Mouse (Mus musculus): ENCODE measurements around the gene Parp8. TPM values are rescaled to one million over a fixed set of nuclear protein-coding genes. Genes with fewer than 3 reads are reported as not detected.
"Not testable (repeated sequence)": the region's sequence is repeated elsewhere in the genome, so short reads cannot be mapped to it uniquely, and the experiment has no call there.

Gene Parp8
- polyA plus RNA-seq, 1 experiment from 2014 or later = 2.2 TPM

DNA sequence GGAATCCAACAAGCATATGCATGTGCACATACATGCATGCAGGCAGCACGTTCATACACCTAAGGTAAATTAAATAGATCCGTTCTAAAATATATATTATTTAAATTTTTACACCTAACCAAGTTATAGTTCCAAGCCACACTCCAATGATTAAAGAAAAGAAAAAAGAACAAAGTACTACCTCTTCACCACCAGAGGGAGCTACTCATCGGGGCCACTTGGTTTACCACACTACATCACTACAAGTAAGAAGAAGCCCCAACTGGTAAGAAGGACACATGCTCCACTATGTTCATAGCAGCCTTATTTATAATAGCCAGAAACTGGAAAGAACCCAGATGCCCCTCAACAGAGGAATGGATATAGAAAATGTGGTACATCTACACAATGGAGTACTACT lies 88.3 kb downstream of the Parp8 start:
- H3K27me3 ChIP-seq (ENCODE audit: insufficient read depth, low read length); H3K4me1 ChIP-seq (ENCODE audit: insufficient read depth); H3K4me2 ChIP-seq (ENCODE audit: low read depth, low read length); H3K27ac ChIP-seq (ENCODE audit: low read depth); H3K36me3 ChIP-seq (replicated peaks; ENCODE audit: insufficient read depth, low read length); ATAC-seq; H3K4me3 ChIP-seq (ENCODE audit: low read depth, low read length); DNase-seq; H3K9me3 ChIP-seq (ENCODE audit: low read length); H3K9ac ChIP-seq (replicated peaks): not testable (repeated sequence)
- TF ChIP-seq CTCF (IDR thresholded peaks at IDR 0.05; ENCODE audit: low read depth) = peak; percentile 44
- WGBS (ENCODE audit: insufficient replicate concordance) = 74% methylated on average over 3 of the region's 3 CpGs

DNA sequence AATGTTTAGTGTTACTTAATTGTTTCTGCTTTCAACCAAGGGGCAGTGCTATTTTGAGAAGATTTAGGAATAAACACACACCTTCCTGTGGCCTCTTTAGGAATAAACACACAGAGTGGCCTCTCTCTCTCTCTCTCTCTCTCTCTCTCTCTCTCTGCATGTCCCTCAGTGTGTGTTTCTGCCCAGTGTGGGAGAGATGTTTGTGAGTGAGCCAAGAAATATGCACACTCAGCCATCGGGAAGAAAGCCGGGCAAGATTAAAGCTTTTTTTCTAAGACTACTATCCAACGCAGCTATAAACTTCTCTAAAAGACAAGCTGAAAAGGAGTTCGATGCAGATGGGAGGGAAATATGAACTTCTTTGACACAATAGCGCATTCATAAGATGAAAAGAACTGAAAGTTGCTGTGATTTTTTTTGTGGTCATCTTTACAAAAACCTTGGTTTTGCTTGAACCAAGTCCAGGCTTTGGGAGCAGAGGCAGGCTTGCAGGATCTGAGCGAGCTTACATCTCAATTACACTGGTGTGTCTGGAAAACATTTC lies 107.9 kb downstream of the Parp8 start:
- no peaks in the 10 kb centered on the region for H3K36me3 ChIP-seq (replicated peaks; ENCODE audit: insufficient read depth, low read length)
- H3K4me2 ChIP-seq (ENCODE audit: low read depth, low read length) = no peak overlapping the region
- H3K4me3 ChIP-seq (ENCODE audit: low read depth, low read length) = no peak overlapping the region
- H3K27me3 ChIP-seq (ENCODE audit: insufficient read depth, low read length) = no peaks in the 10 kb centered on the region
- no peak for DNase-seq
- 79% methylated on average over 6 of the region's 6 CpGs for WGBS (ENCODE audit: insufficient replicate concordance)
- no peak for TF ChIP-seq EP300 (IDR thresholded peaks at IDR 0.05; ENCODE audit: low read depth)
- no peak for TF ChIP-seq CTCF (IDR thresholded peaks at IDR 0.05; ENCODE audit: low read depth)
- no peak overlapping the region for H3K9ac ChIP-seq (replicated peaks)
- no peaks in the 10 kb centered on the region for H3K9me3 ChIP-seq (ENCODE audit: low read length)
- ATAC-seq = no peak
- no peak overlapping the region for H3K27ac ChIP-seq (ENCODE audit: low read depth)
- no peaks in the 10 kb centered on the region for H3K4me1 ChIP-seq (ENCODE audit: insufficient read depth)

DNA sequence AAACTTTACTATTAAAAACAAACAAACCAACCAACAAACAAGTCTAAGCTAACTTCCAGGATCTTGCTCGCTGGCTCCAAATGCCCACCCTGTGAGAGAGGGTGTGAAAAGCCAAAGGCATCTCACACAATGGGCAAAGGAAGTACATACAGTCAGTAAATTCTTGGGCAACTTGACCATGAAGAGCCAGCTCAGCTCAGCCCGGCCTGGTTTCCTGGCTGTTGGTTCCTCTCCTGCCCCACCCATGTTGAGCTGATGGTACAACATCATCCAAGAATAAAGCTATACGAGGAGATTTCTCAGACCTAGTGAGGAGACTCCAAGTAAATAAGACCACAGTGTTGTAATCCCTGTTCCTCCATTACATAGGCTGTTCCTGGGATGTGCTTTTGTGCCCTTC lies 117.1 kb downstream of the Parp8 start:
- no peak for TF ChIP-seq CTCF (IDR thresholded peaks at IDR 0.05; ENCODE audit: low read depth)
- no peak for TF ChIP-seq EP300 (IDR thresholded peaks at IDR 0.05; ENCODE audit: low read depth)
- Histone ChIP-seq H3K27ac (ENCODE audit: low read depth) (no peak overlapping the region), H3K4me3 (ENCODE audit: low read depth, low read length) (no peak overlapping the region), H3K9ac (replicated peaks) (no peak overlapping the region), H3K27me3 (ENCODE audit: insufficient read depth, low read length) (no peaks in the 10 kb centered on the region), H3K9me3 (ENCODE audit: low read length) (no peaks in the 10 kb centered on the region), H3K4me2 (ENCODE audit: low read depth, low read length) (no peak overlapping the region), H3K36me3 (replicated peaks; ENCODE audit: insufficient read depth, low read length) (no peaks in the 10 kb centered on the region), H3K4me1 (ENCODE audit: insufficient read depth) (no peaks in the 10 kb centered on the region)
- ATAC-seq (no peak), DNase-seq (no peak)
- WGBS (ENCODE audit: insufficient replicate concordance) = 74% methylated on average over 3 of the region's 3 CpGs

DNA sequence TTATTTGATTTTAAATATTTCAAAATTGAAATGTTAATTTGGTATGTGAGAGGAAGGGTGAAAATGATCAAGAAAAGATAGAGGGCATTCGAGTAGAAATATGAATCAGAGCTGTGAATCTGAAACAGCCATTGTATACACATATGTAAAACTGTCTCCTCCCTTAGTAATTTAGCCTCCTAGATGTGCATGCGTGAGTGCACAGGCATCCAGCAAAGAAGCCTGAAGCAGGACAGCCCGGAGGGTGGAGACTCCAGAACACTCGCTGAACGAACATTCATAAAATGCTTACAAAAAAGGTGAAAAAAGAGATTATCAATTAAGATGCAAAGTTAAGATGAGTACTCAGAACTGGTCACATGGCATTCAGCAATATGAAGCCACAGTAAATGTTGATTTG lies 121.9 kb downstream of the Parp8 start:
- TF ChIP-seq CTCF (IDR thresholded peaks at IDR 0.05; ENCODE audit: low read depth) (no peak), EP300 (IDR thresholded peaks at IDR 0.05; ENCODE audit: low read depth) (no peak)
- Histone ChIP-seq H3K27me3 (ENCODE audit: insufficient read depth, low read length) (no peaks in the 10 kb centered on the region), H3K9me3 (ENCODE audit: low read length) (no peaks in the 10 kb centered on the region), H3K4me1 (ENCODE audit: insufficient read depth) (no peaks in the 10 kb centered on the region), H3K27ac (ENCODE audit: low read depth) (no peak overlapping the region), H3K9ac (replicated peaks) (no peak overlapping the region), H3K4me2 (ENCODE audit: low read depth, low read length) (no peak overlapping the region), H3K4me3 (ENCODE audit: low read depth, low read length) (no peak overlapping the region), H3K36me3 (replicated peaks; ENCODE audit: insufficient read depth, low read length) (no peaks in the 10 kb centered on the region)
- DNase-seq = no peak
- ATAC-seq = no peak
- WGBS (ENCODE audit: insufficient replicate concordance) = 75% methylated on average over 5 of the region's 5 CpGs

DNA sequence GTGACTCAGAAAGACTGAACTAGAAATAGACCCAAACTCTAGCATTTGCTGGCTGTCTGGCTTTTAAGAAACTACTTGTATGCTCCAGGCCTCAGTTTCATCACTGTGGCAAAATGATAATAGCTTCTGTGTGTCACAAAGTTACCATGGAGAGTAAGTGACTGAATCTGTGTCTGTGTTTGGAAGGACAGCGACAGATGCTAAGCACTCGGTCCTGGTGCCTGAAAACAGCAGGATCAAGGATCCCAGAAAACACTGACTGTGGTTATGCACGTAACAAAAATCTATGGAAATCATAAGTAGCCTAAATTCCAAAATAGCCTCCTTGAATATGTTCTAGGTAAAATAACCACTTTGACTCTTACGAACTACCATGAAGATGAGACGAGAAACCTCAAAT lies 126.9 kb downstream of the Parp8 start:
- ATAC-seq (no peak), DNase-seq (no peak)
- H3K9ac ChIP-seq (replicated peaks) = no peak overlapping the region
- no peaks in the 10 kb centered on the region for H3K4me1 ChIP-seq (ENCODE audit: insufficient read depth)
- H3K27ac ChIP-seq (ENCODE audit: low read depth) = no peak overlapping the region
- H3K27me3 ChIP-seq (ENCODE audit: insufficient read depth, low read length) = no peaks in the 10 kb centered on the region
- H3K4me2 ChIP-seq (ENCODE audit: low read depth, low read length) = no peak overlapping the region
- no peaks in the 10 kb centered on the region for H3K9me3 ChIP-seq (ENCODE audit: low read length)
- 83% methylated on average over 5 of the region's 5 CpGs for WGBS (ENCODE audit: insufficient replicate concordance)
- no peak overlapping the region for H3K4me3 ChIP-seq (ENCODE audit: low read depth, low read length)
- no peaks in the 10 kb centered on the region for H3K36me3 ChIP-seq (replicated peaks; ENCODE audit: insufficient read depth, low read length)
- TF ChIP-seq EP300 (IDR thresholded peaks at IDR 0.05; ENCODE audit: low read depth) = no peak
- no peak for TF ChIP-seq CTCF (IDR thresholded peaks at IDR 0.05; ENCODE audit: low read depth)

DNA sequence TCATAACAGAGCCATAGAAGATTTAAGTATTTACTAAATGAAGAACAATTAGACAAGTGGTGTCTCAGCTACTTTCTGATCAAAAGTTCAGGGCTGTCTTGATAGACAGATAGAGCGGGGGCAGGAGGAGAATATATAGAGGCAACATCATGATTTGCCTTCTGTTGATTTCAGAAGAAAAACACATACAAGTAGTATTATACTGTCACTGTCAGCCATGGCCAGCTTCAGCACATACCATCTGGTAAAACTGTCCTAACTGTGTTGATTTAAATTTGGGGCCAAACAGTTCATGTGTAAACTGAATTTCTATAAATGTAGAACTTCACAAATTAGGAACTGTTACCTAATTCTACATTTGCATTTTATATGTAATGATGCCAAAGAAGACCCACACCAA lies 127.6 kb downstream of the Parp8 start:
- WGBS (ENCODE audit: insufficient replicate concordance) = 83% methylated on average over 1 of the region's 1 CpGs
- Histone ChIP-seq H3K4me3 (ENCODE audit: low read depth, low read length) (no peak overlapping the region), H3K27me3 (ENCODE audit: insufficient read depth, low read length) (no peaks in the 10 kb centered on the region), H3K36me3 (replicated peaks; ENCODE audit: insufficient read depth, low read length) (no peaks in the 10 kb centered on the region), H3K4me2 (ENCODE audit: low read depth, low read length) (no peak overlapping the region), H3K4me1 (ENCODE audit: insufficient read depth) (no peaks in the 10 kb centered on the region), H3K9me3 (ENCODE audit: low read length) (no peaks in the 10 kb centered on the region), H3K27ac (ENCODE audit: low read depth) (no peak overlapping the region), H3K9ac (replicated peaks) (no peak overlapping the region)
- no peak for ATAC-seq
- no peak for DNase-seq
- TF ChIP-seq EP300 (IDR thresholded peaks at IDR 0.05; ENCODE audit: low read depth) (no peak), CTCF (IDR thresholded peaks at IDR 0.05; ENCODE audit: low read depth) (no peak)

DNA sequence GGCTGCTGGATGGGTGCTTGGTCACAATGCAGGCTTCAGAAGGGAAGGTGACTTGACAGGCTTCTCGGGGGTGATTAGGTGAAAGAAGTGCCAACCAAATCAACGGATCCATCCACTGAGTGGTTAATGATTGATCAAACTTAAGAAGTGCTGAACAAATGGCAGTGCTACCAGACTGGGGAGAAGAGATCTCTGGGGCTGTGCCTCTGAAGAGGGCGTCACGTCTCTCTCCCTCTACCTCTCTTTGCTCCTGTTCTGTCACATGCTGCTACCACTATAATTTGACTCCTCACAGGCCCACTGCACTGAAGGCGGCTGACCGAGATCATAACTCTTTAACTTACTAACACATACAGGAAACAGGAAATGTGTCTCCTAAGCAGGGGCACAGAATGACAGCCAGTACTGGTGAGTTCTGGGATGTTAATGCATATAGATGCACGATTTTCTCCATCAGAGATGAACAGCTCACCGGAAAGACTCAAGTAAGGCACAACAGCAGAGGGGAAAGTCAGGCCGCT lies 140.9 kb downstream of the Parp8 start:
- Histone ChIP-seq H3K4me2 (ENCODE audit: low read depth, low read length) (no peak overlapping the region), H3K4me1 (ENCODE audit: insufficient read depth) (no peaks in the 10 kb centered on the region), H3K9ac (replicated peaks) (no peak overlapping the region), H3K9me3 (ENCODE audit: low read length) (no peaks in the 10 kb centered on the region), H3K27me3 (ENCODE audit: insufficient read depth, low read length) (no peaks in the 10 kb centered on the region), H3K27ac (ENCODE audit: low read depth) (no peak overlapping the region), H3K4me3 (ENCODE audit: low read depth, low read length) (no peak overlapping the region), H3K36me3 (replicated peaks; ENCODE audit: insufficient read depth, low read length) (no peaks in the 10 kb centered on the region)
- DNase-seq (no peak), ATAC-seq (no peak)
- 53% methylated on average over 9 of the region's 9 CpGs for WGBS (ENCODE audit: insufficient replicate concordance)
- TF ChIP-seq CTCF (IDR thresholded peaks at IDR 0.05; ENCODE audit: low read depth) (no peak), EP300 (IDR thresholded peaks at IDR 0.05; ENCODE audit: low read depth) (no peak)
